Mouse (Mus musculus): ENCODE data around the gene Ankrd16.
A peak's percentile ranks its signal among the peaks of the same experiment; 100 is the strongest.

The Ankrd16 gene

GRCm38 (mm10) chr2:11777091-11778068 lies at the start of gene Ankrd16, which contains the start of gene Fbh1:
Ankrd16 (plus strand) TSS chr2:11777876.
Fbh1 (minus strand) TSS chr2:11777582.
- peak; percentile 87 for ATAC-seq (ENCODE audit: low TSS enrichment)

- ATAC-seq (ENCODE audit: low TSS enrichment), result no peak
Observed at GRCm38 (mm10) chr2:11729091-11729490, 48.6 kb upstream of the Ankrd16 start.

- ATAC-seq (ENCODE audit: low TSS enrichment), result peak; percentile 45; the same call in 1 of the 2 replicates
Observed at GRCm38 (mm10) chr2:11732978-11733377, 44.7 kb upstream of the Ankrd16 start.

GRCm38 (mm10) chr2:11735853-11736252 lies 41.8 kb upstream of the Ankrd16 start:
- peak; percentile 79 for ATAC-seq (ENCODE audit: low TSS enrichment)

GRCm38 (mm10) chr2:11738794-11739193 lies 38.9 kb upstream of the Ankrd16 start:
- ATAC-seq (ENCODE audit: low TSS enrichment), result no peak

- no peak for ATAC-seq (ENCODE audit: low TSS enrichment)
Observed at GRCm38 (mm10) chr2:11739516-11740051, 38.1 kb upstream of the Ankrd16 start.

GRCm38 (mm10) chr2:11762541-11762940 lies 15.1 kb upstream of the Ankrd16 start:
- ATAC-seq (ENCODE audit: low TSS enrichment), result no peak

- peak; percentile 67 for ATAC-seq (ENCODE audit: low TSS enrichment)
Observed at GRCm38 (mm10) chr2:11765694-11766093, 12.0 kb upstream of the Ankrd16 start.

- ATAC-seq (ENCODE audit: low TSS enrichment), result no peak
Observed at GRCm38 (mm10) chr2:11766485-11767160, 11.1 kb upstream of the Ankrd16 start.

GRCm38 (mm10) chr2:11767161-11767545 lies 10.5 kb upstream of the Ankrd16 start:
- 0 out of 2 replicates have a peak, but pooled peaks have one; percentile 8 for ATAC-seq (ENCODE audit: low TSS enrichment)

GRCm38 (mm10) chr2:11771701-11772100 lies 6.0 kb upstream of the Ankrd16 start:
- no peak for ATAC-seq (ENCODE audit: low TSS enrichment)

GRCm38 (mm10) chr2:11772401-11772800 lies 5.3 kb upstream of the Ankrd16 start:
- peak; percentile 70 for ATAC-seq (ENCODE audit: low TSS enrichment)

GRCm38 (mm10) chr2:11774426-11774825 lies 3.2 kb upstream of the Ankrd16 start:
- no peak for ATAC-seq (ENCODE audit: low TSS enrichment)

GRCm38 (mm10) chr2:11775121-11775520 lies 2.6 kb upstream of the Ankrd16 start:
- no peak for ATAC-seq (ENCODE audit: low TSS enrichment)

GRCm38 (mm10) chr2:11776415-11776814 lies 1.3 kb upstream of the Ankrd16 start:
- ATAC-seq (ENCODE audit: low TSS enrichment), result no peak

- peak; percentile 72 for ATAC-seq (ENCODE audit: low TSS enrichment)
Observed at GRCm38 (mm10) chr2:11778087-11778823, 579 bp downstream of the Ankrd16 start.

GRCm38 (mm10) chr2:11784159-11784558 lies 6.5 kb downstream of the Ankrd16 start:
- no peak for ATAC-seq (ENCODE audit: low TSS enrichment)

GRCm38 (mm10) chr2:11794668-11795067 lies 17.0 kb downstream of the Ankrd16 start:
- ATAC-seq (ENCODE audit: low TSS enrichment), result 0 out of 2 replicates have a peak, but pooled peaks have one; percentile 39

GRCm38 (mm10) chr2:11797930-11798364 lies 20.3 kb downstream of the Ankrd16 start:
- peak; percentile 81 for ATAC-seq (ENCODE audit: low TSS enrichment)

GRCm38 (mm10) chr2:11801299-11801930 lies 23.7 kb downstream of the Ankrd16 start:
- ATAC-seq (ENCODE audit: low TSS enrichment), result no peak

Measured in frontal cortex, adult (tissue).